Mouse (Mus musculus): ENCODE data around the gene Cerk.

Gene Cerk

GRCm38 (mm10) chr15:86159093-86159492 lies 26.8 kb downstream of the Cerk start:
- no peak for DNase-seq

GRCm38 (mm10) chr15:86156492-86156891 lies 29.4 kb downstream of the Cerk start:
- no peak for DNase-seq

GRCm38 (mm10) chr15:86153481-86153960 lies 32.4 kb downstream of the Cerk start:
- DNase-seq: no peak

- DNase-seq: no peak
These were observed 35.3 kb downstream of the Cerk start for GRCm38 (mm10) chr15:86150593-86150992.

- DNase-seq: no peak
These were observed 39.0 kb downstream of the Cerk start for GRCm38 (mm10) chr15:86146922-86147321.

- no peak for DNase-seq
These were observed 40.9 kb downstream of the Cerk start for GRCm38 (mm10) chr15:86145046-86145445.

GRCm38 (mm10) chr15:86144577-86144976 lies 41.4 kb downstream of the Cerk start:
- peak; percentile 30 for DNase-seq

GRCm38 (mm10) chr15:86140323-86140722 lies 45.6 kb downstream of the Cerk start:
- peak; percentile 52 for DNase-seq

- DNase-seq: peak; percentile 80
These were observed 48.3 kb downstream of the Cerk start for GRCm38 (mm10) chr15:86137638-86138037.

- peak; percentile 81 for DNase-seq
These were observed 50.8 kb downstream of the Cerk start for GRCm38 (mm10) chr15:86134941-86135783.

- DNase-seq: no peak
These were observed 55.3 kb downstream of the Cerk start for GRCm38 (mm10) chr15:86130657-86131056.

- DNase-seq: no peak
These were observed 56.9 kb downstream of the Cerk start for GRCm38 (mm10) chr15:86129036-86129435.

- DNase-seq: peak; percentile 86
These were observed 61.6 kb downstream of the Cerk start for GRCm38 (mm10) chr15:86124359-86124758.

GRCm38 (mm10) chr15:86123409-86123808 lies 62.5 kb downstream of the Cerk start:
- no peak for DNase-seq

- no peak for DNase-seq
These were observed 63.5 kb downstream of the Cerk start for GRCm38 (mm10) chr15:86122261-86122949.

- no peak for DNase-seq
These were observed 66.8 kb downstream of the Cerk start for GRCm38 (mm10) chr15:86119186-86119585.

- no peak for DNase-seq
These were observed 68.5 kb downstream of the Cerk start for GRCm38 (mm10) chr15:86117115-86118100.

- DNase-seq: no peak
These were observed 69.5 kb downstream of the Cerk start for GRCm38 (mm10) chr15:86116421-86116820.

- DNase-seq: peak; percentile 34
These were observed 72.6 kb downstream of the Cerk start for GRCm38 (mm10) chr15:86113342-86113710.

GRCm38 (mm10) chr15:86112707-86113341 lies 73.1 kb downstream of the Cerk start:
- DNase-seq: no peak

GRCm38 (mm10) chr15:86110361-86111103 lies 75.4 kb downstream of the Cerk start:
- peak; percentile 73 for DNase-seq
